Comparison of ENCODE assay signal across 8 mouse cellular contexts in genomic region chrX:157491944-157492726, GRCm38 (mm10). TPM values are rescaled to one million over a fixed set of nuclear protein-coding genes. Genes with fewer than 3 reads are reported as not detected.
A peak's percentile ranks its signal among the peaks of the same experiment; 100 is the strongest.
DNase-seq lines count a peak whose midpoint lies in the region; ATAC-seq and TF ChIP-seq lines count a peak whose summit lies in the region.

TSS of gene Sms (minus strand) at chrX:157492287.

- peak within 1 kb of the TSS; percentile 69 for H3K4me2 ChIP-seq in heart, embryonic 13.5 days
- peak within 1 kb of the TSS; percentile 74 for H3K4me2 ChIP-seq in liver, embryonic 16.5 days (ENCODE audit: low read depth, low read length)
- peak within 1 kb of the TSS; percentile 56 for H3K4me2 ChIP-seq in neural tube, embryonic 12.5 days (replicated peaks)

- 17% methylated on average over 36 of the region's 45 CpGs for WGBS in heart, embryonic 13.5 days
- WGBS in liver, embryonic 16.5 days (ENCODE audit: insufficient replicate concordance) = 14% methylated on average over 35 of the region's 45 CpGs
- WGBS in neural tube, embryonic 12.5 days = 20% methylated on average over 42 of the region's 45 CpGs

- peak within 1 kb of the TSS; percentile 85 for H3K27ac ChIP-seq in bone marrow macrophage, adult 2 months (ENCODE audit: insufficient read depth, low read depth, low read length)
- H3K27ac ChIP-seq in heart, embryonic 13.5 days (replicated peaks) = peak within 1 kb of the TSS; percentile 83
- H3K27ac ChIP-seq in liver, embryonic 16.5 days (ENCODE audit: low read length) = no peak within 1 kb of the TSS; the same call in 1 of the 2 replicates
- H3K27ac ChIP-seq in neural tube, embryonic 12.5 days = peak within 1 kb of the TSS; percentile 76

- no peaks in the 10 kb centered on the region for H3K36me3 ChIP-seq in erythroblast, embryonic 14.5 days (ENCODE audit: control insufficient read depth)
- no peaks in the 10 kb centered on the region for H3K36me3 ChIP-seq in heart, embryonic 13.5 days
- no peaks in the 10 kb centered on the region for H3K36me3 ChIP-seq in liver, embryonic 16.5 days (ENCODE audit: control insufficient read depth, insufficient read depth)
- no peaks in the 10 kb centered on the region for H3K36me3 ChIP-seq in neural tube, embryonic 12.5 days

- DNase-seq in CD8-positive naive resting alpha-beta T cell, adult 2 months (ENCODE audit: low read depth in 2 of 2, low spot score in 2 of 2) = peak; percentile 19 to 52
- DNase-seq in kidney, postnatal 10 days = peak; percentile 83
- peak; percentile 68 for DNase-seq in testis, postnatal 10 days (ENCODE audit: low spot score)

- peaks cover 5% of the 10 kb centered on the region; the same call in 1 of the 2 replicates for H3K4me1 ChIP-seq in bone marrow macrophage, adult 2 months (ENCODE audit: control insufficient read depth, insufficient read depth, low read length)
- peaks cover 18% of the 10 kb centered on the region for H3K4me1 ChIP-seq in erythroblast, embryonic 14.5 days (ENCODE audit: control insufficient read depth)
- H3K4me1 ChIP-seq in heart, embryonic 13.5 days = peaks cover 5% of the 10 kb centered on the region
- H3K4me1 ChIP-seq in liver, embryonic 16.5 days (ENCODE audit: control insufficient read depth, low read depth, low read length) = peaks cover 4% of the 10 kb centered on the region
- no peaks in the 10 kb centered on the region for H3K4me1 ChIP-seq in neural tube, embryonic 12.5 days

- peak within 1 kb of the TSS; percentile 90 for H3K9ac ChIP-seq in heart, embryonic 13.5 days
- peak within 1 kb of the TSS; percentile 61 for H3K9ac ChIP-seq in liver, embryonic 16.5 days (ENCODE audit: low read depth, low read length)
- peak within 1 kb of the TSS; percentile 80 for H3K9ac ChIP-seq in neural tube, embryonic 12.5 days

- peaks cover 4% of the 10 kb centered on the region; the same call in 1 of the 2 replicates for H3K27me3 ChIP-seq in erythroblast, embryonic 14.5 days (ENCODE audit: control insufficient read depth)
- no peaks in the 10 kb centered on the region for H3K27me3 ChIP-seq in heart, embryonic 13.5 days (replicated peaks)
- H3K27me3 ChIP-seq in liver, embryonic 16.5 days (ENCODE audit: control insufficient read depth, insufficient read depth, low read depth, low read length) = no peaks in the 10 kb centered on the region
- no peaks in the 10 kb centered on the region for H3K27me3 ChIP-seq in neural tube, embryonic 12.5 days (replicated peaks)

- peak within 1 kb of the TSS; percentile 77 for H3K4me3 ChIP-seq in bone marrow macrophage, adult 2 months (ENCODE audit: insufficient read depth, low read length)
- H3K4me3 ChIP-seq in erythroblast, embryonic 14.5 days (replicated peaks) = peak within 1 kb of the TSS; percentile 67
- H3K4me3 ChIP-seq in heart, embryonic 13.5 days = peak within 1 kb of the TSS; percentile 74
- H3K4me3 ChIP-seq in liver, embryonic 16.5 days (ENCODE audit: low read depth, low read length) = peak within 1 kb of the TSS; percentile 67
- peak within 1 kb of the TSS; percentile 68 for H3K4me3 ChIP-seq in neural tube, embryonic 12.5 days

- no peak for TF ChIP-seq POLR2A in bone marrow macrophage, adult 2 months (IDR thresholded peaks at IDR 0.05; ENCODE audit: borderline replicate concordance, low read depth, low read length)

- ATAC-seq in heart, embryonic 13.5 days (ENCODE audit: extremely low read depth, insufficient number of reproducible peaks, low FRiP score, low TSS enrichment) = peak; percentile 81
- ATAC-seq in liver, embryonic 16.5 days (ENCODE audit: low read depth) = peak; percentile 89
- peak; percentile 93 for ATAC-seq in neural tube, embryonic 12.5 days (ENCODE audit: low FRiP score, low read depth)

- no peak for TF ChIP-seq CTCF in bone marrow macrophage, adult 2 months (IDR thresholded peaks at IDR 0.05; ENCODE audit: low read depth, low read length)

- H3K9me3 ChIP-seq in erythroblast, embryonic 14.5 days (ENCODE audit: control insufficient read depth, low read length) = peaks cover 4% of the 10 kb centered on the region
- no peaks in the 10 kb centered on the region for H3K9me3 ChIP-seq in heart, embryonic 13.5 days
- H3K9me3 ChIP-seq in liver, embryonic 16.5 days (replicated peaks; ENCODE audit: control insufficient read depth, low read length) = no peaks in the 10 kb centered on the region
- no peaks in the 10 kb centered on the region for H3K9me3 ChIP-seq in neural tube, embryonic 12.5 days

RNA-seq across cellular contexts. Expression of gene Sms, which starts in this region (rescaled TPM):
- polyA plus RNA-seq in bone marrow macrophage, adult 2 months (2012; ENCODE audit: insufficient read depth, insufficient read length, missing spikeins) = 37.8 and 53.1 TPM in 2 replicates
- polyA plus RNA-seq in erythroblast, embryonic 14.5 days (2012) = 0.35 and 0.54 TPM in 2 replicates
- 48.7 and 73.1 TPM in 2 replicates for polyA plus RNA-seq in heart, embryonic 13.5 days (2015; fragmentation: Nextera tagmentation; extraction: Ambion mirVana)
- 12.5 and 12.9 TPM in 2 replicates for polyA plus RNA-seq in liver, embryonic 16.5 days (2015; fragmentation: Nextera tagmentation; extraction: Ambion mirVana)
- 94.2 and 109 TPM in 2 replicates for polyA plus RNA-seq in neural tube, embryonic 12.5 days (2016; fragmentation: Nextera tagmentation; extraction: Ambion mirVana)
